Mouse (Mus musculus) erythroblast, embryonic 14.5 days (primary cell): ENCODE data around the gene Rrad.

Experiments used
- GATA1 ChIP-seq: IDR thresholded peaks from 2 replicates; pipeline ENCODE4 v1.6.1; 2012; ENCODE audit warnings: low read length, inconsistent platforms, mixed read lengths
- TAL1 ChIP-seq: IDR thresholded peaks from 3 replicates; pipeline ENCODE4 v1.6.1; 2012; ENCODE audit warnings: low read length, inconsistent platforms, mixed read lengths

- TF ChIP-seq GATA1 (no peak), TAL1 (no peak)
Measured at GRCm38 (mm10) chr8:104606329-104606728, 24.8 kb downstream of the Rrad start.
